Mouse (Mus musculus) stomach, postnatal 0 days (tissue): ENCODE data around the gene Phf13.

ENCODE experiments used
- CTCF ChIP-seq: IDR thresholded peaks from 2 replicates; pipeline ENCODE4 v1.5.1; 2016; ENCODE audit warnings: antibody characterized with exemption, low read depth, mild to moderate bottlenecking, moderate library complexity
- EP300 ChIP-seq: optimal IDR thresholded peaks from 2 replicates; pipeline ENCODE3; 2016; ENCODE audit warnings: antibody characterized with exemption

DNA sequence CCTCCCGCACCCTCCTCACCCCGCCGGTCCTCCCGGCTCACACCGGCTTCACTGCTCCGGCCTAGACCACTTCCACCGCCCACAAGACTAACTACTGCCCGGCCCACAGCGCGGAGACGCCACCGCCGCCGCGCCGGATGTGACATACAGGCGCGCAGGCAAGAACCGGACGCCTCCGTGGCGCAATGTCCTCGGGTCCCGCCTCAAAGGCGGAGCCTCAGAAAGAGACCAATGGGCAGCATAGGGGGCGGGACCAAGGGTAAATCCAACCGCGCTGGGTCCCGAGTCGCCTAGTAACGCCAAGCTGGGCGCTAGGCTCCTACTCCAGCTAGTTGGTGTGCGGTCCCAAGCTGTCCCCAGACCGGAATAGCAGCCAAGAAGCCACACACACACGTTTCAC lies 31.5 kb upstream of the Phf13 start, which contains the start of gene Zbtb48:
- TF ChIP-seq CTCF, result 0 out of 2 replicates have a peak, but pooled peaks have one; percentile 6
- TF ChIP-seq EP300, result no peak
